Mouse (Mus musculus) MEL (cell line): ENCODE measurements around the gene Fam172a. TPM values are rescaled to one million over a fixed set of nuclear protein-coding genes. Genes with fewer than 3 reads are reported as not detected.
A peak's percentile ranks its signal among the peaks of the same experiment; 100 is the strongest.

Experiments
- DNase-seq: peaks from one replicate; pipeline ENCODE4 v3.0.0; 2011; ENCODE audit warnings: low read depth, low spot score
- H3K27ac ChIP-seq: 2 replicates; pipeline ENCODE4 v1.5.1; 2012; ENCODE audit warnings: low read depth, mild to moderate bottlenecking, control low read depth, low read length, moderate library complexity; ENCODE audit not compliant: control insufficient read depth
- H3K27me3 ChIP-seq, 2 experiments: fragments of 150-350 bp in 1 of 2; sonication (generic) in 1 of 2; 2 replicates each; pipeline ENCODE4 v1.6.1; 2012; ENCODE audit warnings: low read length in 2 of 2, mild to moderate bottlenecking in 2 of 2, improper control_type of control experiment in 1 of 2, moderate library complexity in 1 of 2; ENCODE audit not compliant: insufficient read depth in 2 of 2, control insufficient read depth in 1 of 2
- H3K36me3 ChIP-seq, 2 experiments: 2 replicates each; pipeline ENCODE4 v1.6.1; 2012 to 2014; ENCODE audit warnings: low read length in 2 of 2, improper control_type of control experiment in 1 of 2, inconsistent platforms in 1 of 2, mild to moderate bottlenecking in 1 of 2; ENCODE audit not compliant: insufficient read depth in 2 of 2, control insufficient read depth in 1 of 2
- H3K4me1 ChIP-seq, 2 experiments: fragments of 150-350 bp in 1 of 2; sonication (generic) in 1 of 2; 2 replicates each; pipeline ENCODE4 v1.6.1; 2012; ENCODE audit warnings: low read length in 2 of 2, improper control_type of control experiment in 1 of 2, mild to moderate bottlenecking in 1 of 2; ENCODE audit not compliant: insufficient read depth in 2 of 2, control insufficient read depth in 1 of 2
- H3K4me3 ChIP-seq, 2 experiments: fragments of 150-350 bp in 1 of 2; sonication (generic) in 1 of 2; 2 replicates each; pipeline ENCODE4 v1.5.1; 2012; ENCODE audit warnings: low read depth in 2 of 2, low read length in 2 of 2, mild to moderate bottlenecking in 2 of 2, moderate library complexity in 2 of 2, control low read depth in 1 of 2, improper control_type of control experiment in 1 of 2; ENCODE audit not compliant: control insufficient read depth in 1 of 2, insufficient read depth in 1 of 2
- H3K79me2 ChIP-seq: 2 replicates; pipeline ENCODE4 v1.6.1; 2012; ENCODE audit warnings: mild to moderate bottlenecking, low read length, moderate library complexity; ENCODE audit not compliant: control insufficient read depth, poor library complexity, insufficient read depth
- H3K9ac ChIP-seq: 2 replicates; pipeline ENCODE4 v1.6.1; 2012; ENCODE audit warnings: low read depth, mild to moderate bottlenecking, control low read depth, low read length, moderate library complexity; ENCODE audit not compliant: control insufficient read depth, poor library complexity, severe bottlenecking
- H3K9me3 ChIP-seq: fragments of 150-350 bp; sonication (generic); replicated peaks from 2 replicates; pipeline ENCODE4 v1.6.1; 2012; ENCODE audit warnings: mild to moderate bottlenecking, low read length, improper control_type of control experiment, moderate library complexity; ENCODE audit not compliant: insufficient read depth
- BHLHE40 ChIP-seq: IDR thresholded peaks from 2 replicates; pipeline ENCODE4 v1.6.1; 2012; ENCODE audit warnings: low read depth, mild to moderate bottlenecking, inconsistent platforms, low read length, improper control_type of control experiment, borderline replicate concordance
- CHD1 ChIP-seq: IDR thresholded peaks from 2 replicates; pipeline ENCODE4 v1.6.1; 2012; ENCODE audit warnings: low read depth, mild to moderate bottlenecking, inconsistent platforms, low read length, improper control_type of control experiment
- CHD2 ChIP-seq: IDR thresholded peaks from 2 replicates; pipeline ENCODE4 v1.6.1; 2011; ENCODE audit warnings: low read length, improper control_type of control experiment
- CTCF ChIP-seq, 3 experiments: IDR thresholded peaks in 2 of 3; conservative IDR thresholded peaks in 1 of 3; 2 replicates each; pipeline ENCODE4 v1.5.1; 2011 to 2012; ENCODE audit warnings: low read length in 3 of 3, low read depth in 2 of 3, mild to moderate bottlenecking in 2 of 3, improper control_type of control experiment in 1 of 3, inconsistent platforms in 1 of 3, mixed read lengths in 1 of 3, moderate library complexity in 1 of 3; ENCODE audit not compliant: control insufficient read depth in 1 of 3, insufficient read depth in 1 of 3, poor library complexity in 1 of 3, severe bottlenecking in 1 of 3
- E2F4 ChIP-seq: IDR thresholded peaks from 2 replicates; pipeline ENCODE4 v1.6.1; 2011; ENCODE audit warnings: low read depth, low read length, improper control_type of control experiment, borderline replicate concordance
- EP300 ChIP-seq, 2 experiments: IDR thresholded peaks; 2 replicates each; pipeline ENCODE4 v1.6.1; 2011; ENCODE audit warnings: improper control_type of control experiment in 2 of 2, low read length in 2 of 2, low read depth in 1 of 2, mild to moderate bottlenecking in 1 of 2
- GATA1 ChIP-seq: IDR thresholded peaks from 2 replicates; pipeline ENCODE4 v1.6.1; 2011; ENCODE audit warnings: low read depth, low read length, improper control_type of control experiment
- JUND ChIP-seq: IDR thresholded peaks from 2 replicates; pipeline ENCODE4 v1.6.1; 2011; ENCODE audit warnings: low read depth, mild to moderate bottlenecking, improper control_type of control experiment, low read length
- MAZ ChIP-seq: IDR thresholded peaks from 2 replicates; pipeline ENCODE4 v1.6.1; 2012; ENCODE audit warnings: low read depth, mild to moderate bottlenecking, inconsistent platforms, low read length, improper control_type of control experiment
- MXI1 ChIP-seq: IDR thresholded peaks from 2 replicates; pipeline ENCODE4 v1.6.1; 2011; ENCODE audit warnings: mild to moderate bottlenecking, low read depth, low read length, improper control_type of control experiment
- NELFE ChIP-seq: IDR thresholded peaks from 2 replicates; pipeline ENCODE4 v1.6.1; 2011; ENCODE audit warnings: low read depth, low read length, improper control_type of control experiment
- NRF1 ChIP-seq: IDR thresholded peaks from 2 replicates; pipeline ENCODE4 v1.6.1; 2014; ENCODE audit warnings: low read depth, mild to moderate bottlenecking, inconsistent platforms, low read length, improper control_type of control experiment, moderate library complexity; ENCODE audit not compliant: poor library complexity, insufficient read depth, severe bottlenecking
- POLR2A ChIP-seq, 2 experiments: IDR thresholded peaks; 2 replicates each; pipeline ENCODE4 v1.6.1; 2011 to 2012; ENCODE audit warnings: low read length in 2 of 2, mild to moderate bottlenecking in 2 of 2, control low read depth in 1 of 2, improper control_type of control experiment in 1 of 2, low read depth in 1 of 2, moderate library complexity in 1 of 2; ENCODE audit not compliant: control insufficient read depth in 1 of 2, insufficient read depth in 1 of 2, poor library complexity in 1 of 2
- RAD21 ChIP-seq: IDR thresholded peaks from 2 replicates; pipeline ENCODE4 v1.6.1; 2011; ENCODE audit warnings: mild to moderate bottlenecking, low read depth, low read length, improper control_type of control experiment
- RCOR1 ChIP-seq: IDR thresholded peaks from 2 replicates; pipeline ENCODE4 v1.6.1; 2012; ENCODE audit warnings: low read depth, mild to moderate bottlenecking, inconsistent platforms, low read length, improper control_type of control experiment
- SMC3 ChIP-seq: IDR thresholded peaks from 2 replicates; pipeline ENCODE4 v1.6.1; 2011; ENCODE audit warnings: low read depth, low read length, improper control_type of control experiment
- USF1 ChIP-seq: IDR thresholded peaks from 2 replicates; pipeline ENCODE4 v1.6.1; 2014; ENCODE audit warnings: low read depth, mild to moderate bottlenecking, inconsistent platforms, low read length, improper control_type of control experiment, moderate library complexity
- USF2 ChIP-seq, 2 experiments: IDR thresholded peaks; 2 replicates each; pipeline ENCODE4 v1.6.1; 2011 to 2012; ENCODE audit warnings: improper control_type of control experiment in 2 of 2, low read length in 2 of 2, borderline replicate concordance in 1 of 2, inconsistent platforms in 1 of 2, low read depth in 1 of 2, mild to moderate bottlenecking in 1 of 2; ENCODE audit not compliant: insufficient read depth in 1 of 2
- ZMIZ1 ChIP-seq: IDR thresholded peaks from 2 replicates; pipeline ENCODE4 v1.6.1; 2012; ENCODE audit warnings: low read depth, mild to moderate bottlenecking, inconsistent platforms, low read length, improper control_type of control experiment, moderate library complexity
- polyA plus RNA-seq, 2 experiments: library from polyadenylated mRNA; stranded (reverse) in 1 of 2; unstranded in 1 of 2; fragments of >175 nt in 1 of 2; fragments of >200 nt in 1 of 2; gene quantifications; 2 replicates each; pipeline versions ENCODE4 v1.2.1 to v1.2.4; 2012; ENCODE audit warnings: low replicate concordance in 2 of 2, low read depth in 1 of 2; ENCODE audit not compliant: insufficient read length in 2 of 2, insufficient read depth in 1 of 2, missing spikeins in 1 of 2
- total RNA-seq: library from RNA; depleted of rRNA; stranded (reverse); fragments of 300-350 nt; gene quantifications from 2 replicates; pipeline ENCODE4 v1.2.3, GENCODE M21; 2012

The Fam172a gene
- total and polyA plus RNA-seq, 3 experiments = 13.4 to 358 (median 19.6) TPM

- H3K79me2 ChIP-seq = no peaks in the 10 kb centered on the region
- H3K4me1 ChIP-seq = peaks cover 0 to 5% of the 10 kb centered on the region in 2 experiments; a peak in 2 of 4 replicates
- H3K27ac ChIP-seq = no peak overlapping the region
- DNase-seq = no peak
- no peak overlapping the region for H3K4me3 ChIP-seq
- TF ChIP-seq POLR2A (IDR thresholded peaks at IDR 0.05; ENCODE audit: control insufficient read depth in 1 of 2, insufficient read depth in 1 of 2, low read depth in 1 of 2, low read length in 2 of 2, poor library complexity in 1 of 2) (no peak), NELFE (no peak), ZMIZ1 (no peak), CHD1 (no peak), MAZ (no peak)
- TF ChIP-seq, all 39 proteins: peak for 0
- Histone ChIP-seq H3K9ac (no peak overlapping the region), H3K9me3 (no peaks in the 10 kb centered on the region), H3K27me3 (no peaks in the 10 kb centered on the region), H3K36me3 (peaks cover 0 to 13% of the 10 kb centered on the region in 2 experiments; a peak in 2 of 4 replicates)
These were observed 398.8 kb downstream of the Fam172a start for GRCm38 (mm10) chr13:78100664-78101063.

- peaks cover 0 to 5% of the 10 kb centered on the region in 2 experiments; a peak in 2 of 4 replicates for H3K4me1 ChIP-seq
- H3K36me3 ChIP-seq = peaks cover 0 to 13% of the 10 kb centered on the region in 2 experiments; a peak in 2 of 4 replicates
- H3K9ac ChIP-seq = no peak overlapping the region
- H3K79me2 ChIP-seq = no peaks in the 10 kb centered on the region
- H3K27ac ChIP-seq = no peak overlapping the region
- H3K9me3 ChIP-seq = no peaks in the 10 kb centered on the region
- TF ChIP-seq USF1 (peak; percentile 52; the same call in 1 of the 2 replicates), POLR2A (IDR thresholded peaks at IDR 0.05; ENCODE audit: control insufficient read depth in 1 of 2, insufficient read depth in 1 of 2, low read depth in 1 of 2, low read length in 2 of 2, poor library complexity in 1 of 2) (no peak)
- no peaks in the 10 kb centered on the region for H3K27me3 ChIP-seq
- no peak overlapping the region for H3K4me3 ChIP-seq
- no peak for DNase-seq
These were observed 400.5 kb downstream of the Fam172a start for GRCm38 (mm10) chr13:78102337-78102736.

GRCm38 (mm10) chr13:78104851-78105250 is 403.0 kb downstream of the Fam172a start:
- Histone ChIP-seq H3K4me3 (no peak overlapping the region), H3K4me1 (no peaks in the 10 kb centered on the region), H3K27ac (no peak overlapping the region)
- TF ChIP-seq CHD2 = no peak
- no peak for TF ChIP-seq POLR2A (IDR thresholded peaks at IDR 0.05; ENCODE audit: control insufficient read depth in 1 of 2, insufficient read depth in 1 of 2, low read depth in 1 of 2, low read length in 2 of 2, poor library complexity in 1 of 2)
- TF ChIP-seq, all 39 proteins: peak for 0
- no peak for DNase-seq
- H3K79me2 ChIP-seq = no peaks in the 10 kb centered on the region
- H3K9me3 ChIP-seq = no peaks in the 10 kb centered on the region
- peaks cover 0 to 2% of the 10 kb centered on the region in 2 experiments; a peak in 1 of 4 replicates for H3K36me3 ChIP-seq
- H3K9ac ChIP-seq = no peak overlapping the region
- no peaks in the 10 kb centered on the region for H3K27me3 ChIP-seq

- DNase-seq = no peak
- H3K9ac ChIP-seq = no peak overlapping the region
- no peak overlapping the region for H3K4me3 ChIP-seq
- no peak overlapping the region for H3K27ac ChIP-seq
- H3K36me3 ChIP-seq = no peaks in the 10 kb centered on the region
- TF ChIP-seq ZMIZ1 = no peak
- no peak for TF ChIP-seq SMC3
- no peak for TF ChIP-seq GATA1
- no peak for TF ChIP-seq NELFE
- no peak for TF ChIP-seq RCOR1
- TF ChIP-seq EP300 (IDR thresholded peaks at IDR 0.05; ENCODE audit: low read depth in 1 of 2, low read length in 2 of 2) = no peak
- TF ChIP-seq BHLHE40 = no peak
- no peak for TF ChIP-seq JUND
- TF ChIP-seq RAD21 = no peak
- TF ChIP-seq CTCF (IDR thresholded peaks at IDR 0.05 in 2 of 3, conservative IDR thresholded peaks at IDR 0.05 in 1 of 3; ENCODE audit: control insufficient read depth in 1 of 3, insufficient read depth in 1 of 3, low read depth in 2 of 3, low read length in 3 of 3, poor library complexity in 1 of 3, severe bottlenecking in 1 of 3) = no peak
- no peak for TF ChIP-seq MXI1
- TF ChIP-seq USF2 (IDR thresholded peaks at IDR 0.05; ENCODE audit: borderline replicate concordance in 1 of 2, insufficient read depth in 1 of 2, low read depth in 1 of 2, low read length in 2 of 2) = no peak
- TF ChIP-seq NRF1 = no peak
- no peak for TF ChIP-seq E2F4
- no peaks in the 10 kb centered on the region for H3K9me3 ChIP-seq
- no peaks in the 10 kb centered on the region for H3K27me3 ChIP-seq
- H3K79me2 ChIP-seq = no peaks in the 10 kb centered on the region
- H3K4me1 ChIP-seq = no peaks in the 10 kb centered on the region
These were observed 408.8 kb downstream of the Fam172a start for GRCm38 (mm10) chr13:78110648-78111047.
